Mouse (Mus musculus) olfactory bulb, adult 2 months (tissue): ENCODE results near the gene Asb7.

Experiments
- CTCF ChIP-seq: fragments of 200-500 bp; IDR thresholded peaks from 2 replicates; pipeline ENCODE4 v1.5.1; 2012; ENCODE audit warnings: low read depth, mild to moderate bottlenecking, low read length, moderate library complexity; ENCODE audit not compliant: insufficient read depth
- POLR2A ChIP-seq: fragments of 200-500 bp; IDR thresholded peaks from 2 replicates; pipeline ENCODE4 v1.6.1; 2012; ENCODE audit warnings: mild to moderate bottlenecking, low read depth, low read length, moderate library complexity; ENCODE audit not compliant: insufficient read depth

DNA sequence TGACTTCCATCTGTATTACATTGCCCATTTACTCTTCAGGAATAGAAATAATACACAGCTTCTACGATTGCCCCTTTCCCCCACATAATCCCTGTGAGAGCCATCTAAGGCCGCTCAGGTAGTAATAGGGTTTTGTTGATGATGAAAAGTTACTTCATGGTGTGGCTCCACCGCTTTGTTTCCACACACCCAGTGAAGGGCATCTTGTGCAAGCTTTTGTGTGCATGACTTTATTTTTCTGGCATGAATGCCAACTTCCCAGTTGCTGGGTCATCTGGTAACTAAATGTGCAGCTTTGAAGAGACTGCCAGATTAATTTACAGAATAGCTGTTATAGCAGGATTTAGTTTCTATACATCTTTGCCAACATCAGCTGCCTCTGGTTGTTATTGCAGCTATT lies 15.2 kb upstream of the Asb7 start:
- TF ChIP-seq POLR2A (no peak), CTCF (no peak)
